ENCODE assay signal across 8 mouse cellular contexts in genomic region chr9:36796781-36797555, GRCm38 (mm10). TPM values are rescaled to one million over a fixed set of nuclear protein-coding genes. Genes with fewer than 3 reads are reported as not detected.
DNase-seq lines count a peak whose midpoint lies in the region; ATAC-seq lines count a peak whose summit lies in the region.

Ei24 (minus strand) TSS chr9:36797393.

- DNase-seq in adrenal gland, adult (ENCODE audit: inconsistent age in 2 of 2, low spot score in 1 of 2) = peak; percentile 96 to 99
- DNase-seq in embryo, embryonic 10 days (ENCODE audit: low spot score) = peak; percentile 86
- DNase-seq in gastrocnemius, postnatal 10 days = peak; percentile 97
- DNase-seq in induced T-regulatory cell, adult 2 months (ENCODE audit: low read depth) = peak; percentile 75
- peak; percentile 82 to 83 for DNase-seq in left cerebral cortex, adult 8-10 months (ENCODE audit: low spot score in 2 of 2)
- DNase-seq in right cerebral cortex, adult 18-20 months = peak; percentile 93
- peak; percentile 90 for DNase-seq in urinary bladder, adult 2 months (ENCODE audit: low spot score)

- ATAC-seq in megakaryocyte, adult 5-6 weeks (ENCODE audit: poor library complexity, severe bottlenecking) = peak; percentile 99

RNA-seq across cellular contexts. Expression of gene Ei24, which starts in this region (rescaled TPM):
- 10 to 100 TPM; 46.6 to 56.8 TPM for total RNA-seq in gastrocnemius, postnatal 10 days (2021)
- 100 to 1,000 TPM in 3 of 4 experiments, 10 to 100 TPM in 1; 92.1 to 109 (median 103) TPM for total RNA-seq in left cerebral cortex, adult 8-10 months (2022)
- 35.4 and 37.6 TPM in 2 replicates for total RNA-seq in megakaryocyte, adult 5-6 weeks (2015)
- 31.8 and 32.5 TPM in 2 replicates for total RNA-seq in megakaryocyte, adult 5-6 weeks (2017)
- 115 and 123 TPM in 2 replicates for polyA plus RNA-seq in urinary bladder, adult 2 months (2012; rRNA removed)

Comparison
In these comparisons a context has a peak if more than half of its experiments do, and no peak if none do; other contexts are left out.
1. Peak in every context shown above with its lines: DNase-seq and ATAC-seq.